Mouse (Mus musculus): ENCODE measurements around the gene Taf12. TPM values are rescaled to one million over a fixed set of nuclear protein-coding genes. Genes with fewer than 3 reads are reported as not detected.
A peak's percentile ranks its signal among the peaks of the same experiment; 100 is the strongest.

Gene Taf12
- 6.9 and 7.5 TPM in 2 replicates for polyA plus RNA-seq (2012; rRNA removed)

GRCm38 (mm10) chr4:132274156-132274862 lies at the start of gene Taf12:
Gene Taf12, plus strand, starts transcription at chr4:132274375.
- no peaks in the 10 kb centered on the region for H3K4me1 ChIP-seq (ENCODE audit: control insufficient read depth, insufficient read depth, insufficient read length)
- DNase-seq (ENCODE audit: low read depth in 1 of 2, low spot score in 2 of 2) = peak; percentile 87 to 89
- WGBS = under 1% methylated on average over 48 of the region's 48 CpGs

GRCm38 (mm10) chr4:132230422-132230821 lies 43.8 kb upstream of the Taf12 start:
- no peak overlapping the region for H3K4me3 ChIP-seq (ENCODE audit: extremely low read depth, insufficient read depth, insufficient read length)
- no peaks in the 10 kb centered on the region for H3K4me1 ChIP-seq (ENCODE audit: control insufficient read depth, insufficient read depth, insufficient read length)
- H3K27ac ChIP-seq (ENCODE audit: insufficient read depth, low read length) = no peak overlapping the region
- peaks cover 35% of the 10 kb centered on the region for H3K36me3 ChIP-seq (ENCODE audit: control insufficient read depth, insufficient read depth, low read length)
- no peaks in the 10 kb centered on the region for H3K27me3 ChIP-seq (ENCODE audit: control insufficient read depth, insufficient read depth, low read length)
- WGBS = 94% methylated on average over 5 of the region's 5 CpGs
- no peak for TF ChIP-seq CTCF (IDR thresholded peaks at IDR 0.05; ENCODE audit: extremely low read depth, insufficient read depth, insufficient read length, insufficient replicate concordance)
- no peak for TF ChIP-seq POLR2A (IDR thresholded peaks at IDR 0.05; ENCODE audit: low read depth, low read length)
- DNase-seq (ENCODE audit: low read depth in 1 of 2, low spot score in 2 of 2) = no peak

More at GRCm38 (mm10) chr4:132274156-132274862, at the start of gene Taf12:
- Histone ChIP-seq H3K27me3 (ENCODE audit: control insufficient read depth, insufficient read depth, low read length) (no peaks in the 10 kb centered on the region), H3K36me3 (ENCODE audit: control insufficient read depth, insufficient read depth, low read length) (no peaks in the 10 kb centered on the region; the same call in 1 of the 2 replicates), H3K27ac (ENCODE audit: insufficient read depth, low read length) (peak within 1 kb of the TSS; percentile 89), H3K4me3 (ENCODE audit: extremely low read depth, insufficient read depth, insufficient read length) (peak within 1 kb of the TSS; percentile 82)
- TF ChIP-seq CTCF (IDR thresholded peaks at IDR 0.05; ENCODE audit: extremely low read depth, insufficient read depth, insufficient read length, insufficient replicate concordance) (no peak), POLR2A (IDR thresholded peaks at IDR 0.05; ENCODE audit: low read depth, low read length) (peak; percentile 99)

GRCm38 (mm10) chr4:132234710-132235109 lies 39.5 kb upstream of the Taf12 start:
- DNase-seq (ENCODE audit: low read depth in 1 of 2, low spot score in 2 of 2) = no peak
- Histone ChIP-seq H3K4me3 (ENCODE audit: extremely low read depth, insufficient read depth, insufficient read length) (no peak overlapping the region), H3K36me3 (ENCODE audit: control insufficient read depth, insufficient read depth, low read length) (peaks cover 26% of the 10 kb centered on the region), H3K27me3 (ENCODE audit: control insufficient read depth, insufficient read depth, low read length) (no peaks in the 10 kb centered on the region), H3K27ac (ENCODE audit: insufficient read depth, low read length) (no peak overlapping the region), H3K4me1 (ENCODE audit: control insufficient read depth, insufficient read depth, insufficient read length) (no peaks in the 10 kb centered on the region)
- TF ChIP-seq POLR2A (IDR thresholded peaks at IDR 0.05; ENCODE audit: low read depth, low read length) (no peak), CTCF (IDR thresholded peaks at IDR 0.05; ENCODE audit: extremely low read depth, insufficient read depth, insufficient read length, insufficient replicate concordance) (no peak)
- WGBS = 75% methylated on average over 8 of the region's 8 CpGs

- no peak for DNase-seq (ENCODE audit: low read depth in 1 of 2, low spot score in 2 of 2)
- Histone ChIP-seq H3K36me3 (ENCODE audit: control insufficient read depth, insufficient read depth, low read length) (peaks cover 22% of the 10 kb centered on the region), H3K27me3 (ENCODE audit: control insufficient read depth, insufficient read depth, low read length) (no peaks in the 10 kb centered on the region), H3K4me3 (ENCODE audit: extremely low read depth, insufficient read depth, insufficient read length) (no peak overlapping the region), H3K4me1 (ENCODE audit: control insufficient read depth, insufficient read depth, insufficient read length) (no peaks in the 10 kb centered on the region), H3K27ac (ENCODE audit: insufficient read depth, low read length) (no peak overlapping the region)
- no peak for TF ChIP-seq CTCF (IDR thresholded peaks at IDR 0.05; ENCODE audit: extremely low read depth, insufficient read depth, insufficient read length, insufficient replicate concordance)
- TF ChIP-seq POLR2A (IDR thresholded peaks at IDR 0.05; ENCODE audit: low read depth, low read length) = no peak
- WGBS = 87% methylated on average over 4 of the region's 4 CpGs
These were observed 35.8 kb upstream of the Taf12 start for GRCm38 (mm10) chr4:132238356-132238755.

GRCm38 (mm10) chr4:132240367-132240766 lies 33.8 kb upstream of the Taf12 start:
- no peak for TF ChIP-seq POLR2A (IDR thresholded peaks at IDR 0.05; ENCODE audit: low read depth, low read length)
- TF ChIP-seq CTCF (IDR thresholded peaks at IDR 0.05; ENCODE audit: extremely low read depth, insufficient read depth, insufficient read length, insufficient replicate concordance) = no peak
- no peaks in the 10 kb centered on the region for H3K27me3 ChIP-seq (ENCODE audit: control insufficient read depth, insufficient read depth, low read length)
- H3K4me3 ChIP-seq (ENCODE audit: extremely low read depth, insufficient read depth, insufficient read length) = no peak overlapping the region
- no peaks in the 10 kb centered on the region for H3K4me1 ChIP-seq (ENCODE audit: control insufficient read depth, insufficient read depth, insufficient read length)
- no peak overlapping the region for H3K27ac ChIP-seq (ENCODE audit: insufficient read depth, low read length)
- WGBS = 71% methylated on average over 3 of the region's 3 CpGs
- DNase-seq (ENCODE audit: low read depth in 1 of 2, low spot score in 2 of 2) = no peak
- peaks cover 19% of the 10 kb centered on the region for H3K36me3 ChIP-seq (ENCODE audit: control insufficient read depth, insufficient read depth, low read length)

GRCm38 (mm10) chr4:132241208-132241607 lies 33.0 kb upstream of the Taf12 start:
- DNase-seq (ENCODE audit: low read depth in 1 of 2, low spot score in 2 of 2) = no peak
- WGBS = 83% methylated on average over 3 of the region's 3 CpGs

GRCm38 (mm10) chr4:132245643-132246042 lies 28.5 kb upstream of the Taf12 start:
- Histone ChIP-seq H3K27me3 (ENCODE audit: control insufficient read depth, insufficient read depth, low read length) (no peaks in the 10 kb centered on the region), H3K4me3 (ENCODE audit: extremely low read depth, insufficient read depth, insufficient read length) (no peak overlapping the region), H3K4me1 (ENCODE audit: control insufficient read depth, insufficient read depth, insufficient read length) (no peaks in the 10 kb centered on the region; the same call in 1 of the 2 replicates), H3K27ac (ENCODE audit: insufficient read depth, low read length) (no peak overlapping the region), H3K36me3 (ENCODE audit: control insufficient read depth, insufficient read depth, low read length) (peaks cover 10% of the 10 kb centered on the region)
- 76% methylated on average over 3 of the region's 3 CpGs for WGBS
- no peak for TF ChIP-seq POLR2A (IDR thresholded peaks at IDR 0.05; ENCODE audit: low read depth, low read length)
- TF ChIP-seq CTCF (IDR thresholded peaks at IDR 0.05; ENCODE audit: extremely low read depth, insufficient read depth, insufficient read length, insufficient replicate concordance) = no peak
- no peak for DNase-seq (ENCODE audit: low read depth in 1 of 2, low spot score in 2 of 2)

More at GRCm38 (mm10) chr4:132241208-132241607, 33.0 kb upstream of the Taf12 start:
- no peaks in the 10 kb centered on the region for H3K27me3 ChIP-seq (ENCODE audit: control insufficient read depth, insufficient read depth, low read length)
- no peak overlapping the region for H3K27ac ChIP-seq (ENCODE audit: insufficient read depth, low read length)
- no peaks in the 10 kb centered on the region for H3K4me1 ChIP-seq (ENCODE audit: control insufficient read depth, insufficient read depth, insufficient read length)
- no peak overlapping the region for H3K4me3 ChIP-seq (ENCODE audit: extremely low read depth, insufficient read depth, insufficient read length)
- peaks cover 18% of the 10 kb centered on the region for H3K36me3 ChIP-seq (ENCODE audit: control insufficient read depth, insufficient read depth, low read length)
- TF ChIP-seq CTCF (IDR thresholded peaks at IDR 0.05; ENCODE audit: extremely low read depth, insufficient read depth, insufficient read length, insufficient replicate concordance) = no peak
